Mouse (Mus musculus) c-Kit-negative CD71-positive TER-119-positive erythroid progenitor cells, embryonic 14.5 days (primary cell): Measurements from ENCODE around the gene Efna3.

Experiments used
- DNase-seq: peaks from one replicate; pipeline ENCODE4 v3.0.0-alpha.2; 2013; ENCODE audit warnings: low read depth, low spot score

Efna3 gene

DNA sequence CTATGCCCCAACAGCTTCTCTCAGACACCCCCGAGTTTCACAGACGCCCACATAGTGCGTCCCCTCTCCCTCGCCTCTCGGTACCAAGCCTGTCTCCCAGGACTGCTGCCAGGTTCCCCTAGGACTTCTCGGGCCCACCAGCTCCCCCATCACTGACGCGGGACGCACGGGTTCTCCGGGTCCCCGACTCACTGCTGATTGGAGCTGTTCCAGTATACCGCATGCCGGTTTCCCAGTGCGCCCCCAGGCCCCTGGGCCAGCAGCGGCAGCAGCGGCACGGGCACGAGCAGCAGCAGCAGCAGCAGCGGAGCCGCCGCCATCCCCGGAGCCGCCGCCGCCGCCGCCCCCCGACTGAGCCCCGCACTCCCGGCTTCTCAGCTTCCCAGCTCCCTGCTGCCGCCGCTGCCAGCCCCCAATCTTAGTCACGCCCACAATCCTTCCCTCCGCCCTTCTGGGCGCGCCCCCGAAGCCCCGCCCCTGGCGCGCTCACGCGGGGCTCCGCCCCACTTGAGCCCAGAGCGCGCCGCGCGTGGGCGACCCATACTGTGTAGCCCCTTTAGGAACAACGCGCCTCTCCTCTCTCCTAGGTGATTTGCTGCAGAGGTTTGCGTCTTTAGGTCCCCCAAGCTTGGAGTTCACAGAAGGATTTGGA lies at the start of gene Efna3:
TSS of gene Efna3 (minus strand) at position 452 of the 652 bp plus-strand sequence.
- DNase-seq, result no peak

GRCm38 (mm10) chr3:89367338-89367737 lies 44.6 kb upstream of the Efna3 start:
- DNase-seq, result no peak

DNA sequence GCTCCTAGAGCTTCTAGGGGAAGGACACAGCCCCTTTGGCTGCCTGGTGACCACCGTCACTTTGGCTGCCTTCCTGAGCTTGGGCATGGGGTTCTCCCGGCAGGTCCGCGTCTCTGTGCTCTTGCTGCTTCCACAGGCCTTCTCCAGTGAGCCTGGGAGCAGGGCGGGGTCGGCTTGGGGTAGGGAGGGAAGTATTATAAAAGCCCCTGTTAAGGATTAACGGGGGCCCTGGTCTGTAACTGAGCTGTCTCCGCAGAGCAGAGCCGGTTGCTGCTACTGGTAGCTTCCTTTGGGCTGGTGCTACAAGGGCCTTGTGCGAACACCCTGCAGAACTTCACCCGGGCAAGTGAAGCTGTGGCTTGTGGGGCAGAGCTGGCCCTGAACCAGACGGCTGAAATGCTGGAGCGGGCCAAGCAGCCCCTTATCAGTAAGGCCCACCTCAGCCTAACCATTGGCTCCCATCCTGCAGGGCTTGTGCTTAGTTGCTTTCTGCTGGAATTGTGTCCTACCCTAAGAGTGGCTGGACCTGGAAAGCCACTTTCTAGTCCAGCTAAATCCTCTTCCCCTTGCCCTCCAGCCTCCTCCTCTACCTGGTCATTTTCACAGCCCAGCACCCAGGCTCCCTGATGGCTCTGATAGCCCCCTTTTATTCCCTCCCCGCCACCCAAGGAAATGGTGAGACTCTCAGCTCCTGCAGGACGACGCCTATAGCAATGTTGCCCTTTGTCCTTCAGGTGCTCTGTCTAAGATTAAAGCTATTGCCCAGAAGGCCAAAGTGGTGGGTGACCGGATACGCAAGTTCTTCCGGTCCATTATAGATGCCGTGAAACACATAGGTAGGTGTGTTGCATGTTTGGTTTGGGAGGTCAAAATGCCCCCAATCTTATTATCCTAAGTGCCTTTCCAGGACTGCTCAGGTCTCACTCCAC lies 43.0 kb upstream of the Efna3 start:
- DNase-seq, result no peak

DNA sequence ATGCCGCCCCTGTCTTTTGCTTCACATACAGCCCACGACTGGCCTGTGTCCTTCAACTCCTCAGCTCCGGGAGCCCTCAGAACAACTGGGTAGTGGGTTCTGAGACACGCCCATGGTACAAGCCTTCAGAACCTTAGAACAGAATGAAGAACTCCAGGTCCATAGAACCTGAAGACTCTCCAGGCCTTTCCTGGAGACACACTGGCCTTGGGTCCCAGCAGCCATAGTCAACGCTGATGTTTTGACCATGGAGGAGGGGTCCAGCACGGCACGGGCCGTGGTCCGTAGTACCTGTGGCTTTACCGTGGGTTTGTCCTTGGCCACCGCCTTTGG lies 42.4 kb upstream of the Efna3 start, which contains the start of gene Dcst1:
TSS of gene Dcst1 (minus strand) at position 101 of the 333 bp plus-strand sequence.
- DNase-seq, result no peak

GRCm38 (mm10) chr3:89364631-89365030 lies 41.9 kb upstream of the Efna3 start:
- DNase-seq, result no peak

DNA sequence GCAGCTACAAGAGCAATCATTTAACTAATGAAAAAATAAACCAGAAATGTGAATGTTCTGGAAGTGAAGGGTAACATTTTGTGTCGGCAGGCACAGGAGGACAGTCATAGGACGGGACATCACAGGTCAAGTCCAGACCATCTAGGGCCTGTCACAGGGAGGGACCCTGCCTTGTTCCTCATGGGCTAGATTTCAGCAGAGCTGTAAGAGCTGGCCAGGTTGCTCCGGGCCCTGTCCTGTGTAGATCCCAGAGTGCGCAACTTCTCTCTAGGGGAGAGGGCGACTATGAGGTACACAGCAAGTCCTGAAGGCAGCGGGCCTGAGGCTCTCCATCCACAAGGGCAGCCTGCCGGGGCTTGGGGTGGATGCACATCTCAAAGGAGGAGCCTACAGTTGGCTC lies 38.9 kb upstream of the Efna3 start, which contains the start of gene Dcst2:
TSS of gene Dcst2 (plus strand) at position 301 of the 400 bp plus-strand sequence.
- DNase-seq, result no peak

- no peak for DNase-seq
Observed at GRCm38 (mm10) chr3:89360237-89360636, 37.5 kb upstream of the Efna3 start.

DNA sequence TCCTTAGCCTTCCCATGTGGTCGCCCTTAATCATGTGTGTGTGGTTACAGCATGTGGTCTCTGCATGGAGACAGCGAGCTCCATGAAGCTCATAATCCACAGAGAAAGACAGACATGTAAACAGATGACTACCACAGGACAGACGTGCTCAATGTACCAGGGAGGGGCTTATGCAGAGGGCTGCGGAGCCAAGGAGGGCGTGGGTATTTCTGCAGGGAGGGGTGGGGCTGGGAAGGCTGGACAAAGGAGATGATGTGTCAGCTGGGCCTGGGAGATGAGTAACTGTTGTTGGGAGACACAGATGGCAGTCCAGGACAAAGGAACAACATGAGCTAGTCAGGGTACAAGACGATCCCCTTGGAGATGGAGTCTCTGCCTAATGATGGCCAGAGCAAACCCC lies 36.9 kb upstream of the Efna3 start:
- no peak for DNase-seq

GRCm38 (mm10) chr3:89356029-89356428 lies 33.3 kb upstream of the Efna3 start:
- DNase-seq, result no peak

DNA sequence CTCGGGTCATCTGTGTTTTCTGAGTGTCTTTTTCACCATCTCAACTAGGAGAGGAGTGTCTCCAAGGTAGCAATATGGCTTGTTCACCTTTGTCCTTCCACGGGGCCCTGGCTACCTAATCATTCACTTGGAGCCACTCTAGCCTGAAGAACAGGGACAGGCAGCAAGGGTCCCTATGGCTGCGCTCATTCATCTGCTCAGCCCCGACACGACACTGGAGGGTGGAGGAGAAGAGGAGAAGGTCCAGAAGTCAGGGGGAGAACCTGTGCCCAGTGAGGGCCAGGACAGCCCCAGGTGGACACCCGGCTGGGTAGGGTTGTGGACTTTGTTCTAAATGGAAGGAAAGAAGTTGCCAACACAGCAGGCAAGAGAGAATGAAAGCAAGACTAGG lies 32.7 kb upstream of the Efna3 start:
- DNase-seq, result no peak

- DNase-seq, result peak; percentile 20
Observed at GRCm38 (mm10) chr3:89354816-89355511, 32.2 kb upstream of the Efna3 start.

- no peak for DNase-seq
Observed at GRCm38 (mm10) chr3:89351271-89351670, 28.5 kb upstream of the Efna3 start.

- peak; percentile 29 for DNase-seq
Observed at GRCm38 (mm10) chr3:89349869-89350501, 27.2 kb upstream of the Efna3 start, which contains the start of gene Adam15. TSS of gene Adam15 (minus strand) at chr3:89349996.

- no peak for DNase-seq
Observed at GRCm38 (mm10) chr3:89348911-89349868, 26.4 kb upstream of the Efna3 start.

DNA sequence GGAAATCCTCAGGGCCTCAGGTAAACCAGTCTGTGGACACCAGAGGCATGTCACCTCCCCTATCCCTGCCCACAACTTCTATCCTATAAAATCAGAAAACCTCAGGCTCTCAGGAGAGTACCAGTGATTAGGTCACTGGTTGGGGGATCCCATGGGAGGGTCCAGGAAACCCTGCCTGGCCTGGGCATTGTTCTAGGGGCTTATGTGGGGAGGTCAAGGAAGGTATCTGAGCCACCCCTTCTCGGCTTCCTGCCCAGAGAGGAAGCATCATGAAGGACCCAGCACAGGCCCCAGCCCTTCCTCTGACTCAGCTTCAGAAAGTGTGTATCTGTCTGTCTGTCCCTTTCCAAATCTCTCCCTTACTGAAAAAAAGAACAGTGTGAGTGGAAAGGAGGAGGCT lies 25.2 kb upstream of the Efna3 start:
- DNase-seq, result no peak

- no peak for DNase-seq
Observed at GRCm38 (mm10) chr3:89346815-89347540, 24.2 kb upstream of the Efna3 start.

DNA sequence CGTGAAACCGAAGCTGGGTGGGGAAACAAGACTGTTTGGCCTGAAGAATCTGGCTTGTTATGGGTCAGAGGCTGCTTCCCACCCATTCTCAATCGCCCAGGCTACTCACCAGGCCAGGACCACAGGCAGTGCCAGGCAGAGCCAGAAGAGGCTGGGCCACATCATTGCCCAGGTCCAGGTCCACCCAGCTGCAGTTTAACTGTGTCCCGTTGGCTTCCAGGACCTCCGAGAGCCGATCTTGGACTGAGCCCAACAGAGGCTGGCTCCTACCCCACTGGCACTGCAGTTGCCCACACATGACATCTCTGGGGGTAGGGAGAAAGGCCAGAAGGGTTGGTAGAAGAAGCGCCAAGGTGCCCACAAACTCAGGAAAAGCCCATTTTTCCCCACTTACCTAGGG lies 20.5 kb upstream of the Efna3 start:
- DNase-seq, result no peak

GRCm38 (mm10) chr3:89341794-89342193 lies 19.0 kb upstream of the Efna3 start:
- no peak for DNase-seq

GRCm38 (mm10) chr3:89340465-89340864 lies 17.7 kb upstream of the Efna3 start:
- peak; percentile 39 for DNase-seq

DNA sequence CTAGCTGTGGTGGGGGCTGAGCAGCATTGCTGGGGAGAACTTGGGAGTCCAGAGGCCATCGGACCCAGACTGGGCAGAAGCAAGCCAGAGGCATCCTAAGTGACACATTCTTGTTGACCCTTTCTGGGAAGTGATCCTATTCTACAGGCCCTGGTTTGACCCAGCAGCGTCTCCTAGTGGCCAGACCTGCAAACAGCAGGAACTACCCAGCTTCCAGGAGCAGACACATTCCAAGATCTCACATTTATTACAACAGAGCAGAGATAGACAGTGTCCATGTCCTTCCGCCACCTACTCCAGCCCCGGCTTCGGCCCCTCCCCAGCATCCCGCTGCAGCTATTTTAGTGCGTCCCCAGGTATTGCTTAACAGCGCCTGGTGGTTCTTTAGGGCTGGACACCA lies 16.7 kb upstream of the Efna3 start:
- peak; percentile 29 for DNase-seq
